Mouse (Mus musculus) hindbrain, embryonic 15.5 days (tissue): ENCODE measurements at regions not wholly inside any gene's neighbourhood (a gene's known extent, or its start where the extent isn't known, plus 50 kb on each side); places are given as distances from the start of the nearest gene placed in this dataset.

ENCODE experiments used
- ATAC-seq: fragments of 200-750 bp; cut with Nextera tagmentation; 2 replicates; pipeline ENCODE4 v1.8.0; 2017; ENCODE audit warnings: low read depth, moderate number of reproducible peaks, moderate TSS enrichment; ENCODE audit not compliant: low FRiP score
- H3K27ac ChIP-seq: fragments of 300-500 bp; sonication (generic); replicated peaks from 2 replicates; pipeline ENCODE4 v1.5.1; 2015; ENCODE audit warnings: mild to moderate bottlenecking, inconsistent platforms
- H3K27me3 ChIP-seq: fragments of 300-500 bp; sonication (generic); 2 replicates; pipeline ENCODE4 v1.6.1; 2015; ENCODE audit warnings: control low read depth, inconsistent platforms
- H3K36me3 ChIP-seq: fragments of 300-500 bp; sonication (generic); 2 replicates; pipeline ENCODE4 v1.6.1; 2015; ENCODE audit warnings: control low read depth, inconsistent platforms
- H3K4me1 ChIP-seq: fragments of 300-500 bp; sonication (generic); replicated peaks from 2 replicates; pipeline ENCODE4 v1.6.1; 2015; ENCODE audit warnings: control low read depth, inconsistent platforms
- H3K4me2 ChIP-seq: fragments of 300-500 bp; sonication (generic); 2 replicates; pipeline ENCODE4 v1.6.1; 2015; ENCODE audit warnings: moderate library complexity, mild to moderate bottlenecking, inconsistent platforms
- H3K4me3 ChIP-seq: fragments of 300-500 bp; sonication (generic); 2 replicates; pipeline ENCODE4 v1.5.1; 2015; ENCODE audit warnings: mild to moderate bottlenecking, inconsistent platforms
- H3K9ac ChIP-seq: fragments of 300-500 bp; sonication (generic); 2 replicates; pipeline ENCODE4 v1.6.1; 2015; ENCODE audit warnings: inconsistent platforms
- H3K9me3 ChIP-seq: fragments of 300-500 bp; sonication (generic); 2 replicates; pipeline ENCODE4 v1.6.1; 2016; ENCODE audit warnings: control low read depth, inconsistent platforms
- WGBS: fragments of 180-500 bp; shearing (Covaris S2); methylation state at CpG from one replicate; pipeline ENCODE4 v1.1.7; 2015; 5-methylcytosine and 5-hydroxymethylcytosine counted together

DNA sequence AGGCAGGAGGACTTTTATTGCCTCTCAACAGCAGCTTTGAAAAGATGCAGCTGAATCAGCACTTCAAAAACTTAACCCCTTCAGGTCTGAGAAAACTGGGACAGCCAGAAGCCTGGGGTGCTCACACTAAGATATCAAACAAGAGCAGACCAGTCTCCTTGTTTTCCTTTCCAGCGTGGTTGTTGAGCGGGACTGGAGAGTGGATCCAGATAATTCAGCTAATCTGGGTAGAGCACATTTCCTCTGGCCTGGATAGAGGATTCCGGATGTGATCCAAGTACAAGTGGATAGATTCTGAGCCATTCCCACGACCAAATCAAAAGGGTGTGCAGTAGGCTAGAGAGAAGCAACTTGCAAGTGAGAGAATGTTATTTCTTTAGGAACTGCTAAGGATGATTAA, 68.7 kb upstream of the Pum3 start:
- WGBS: 83% methylated on average over 4 of the region's 4 CpGs
- Histone ChIP-seq H3K4me1 (no peaks in the 10 kb centered on the region), H3K4me3 (no peak overlapping the region), H3K4me2 (no peak overlapping the region), H3K27ac (no peak overlapping the region), H3K9ac (no peak overlapping the region), H3K9me3 (no peaks in the 10 kb centered on the region), H3K27me3 (no peaks in the 10 kb centered on the region), H3K36me3 (no peaks in the 10 kb centered on the region)
- no peak for ATAC-seq

DNA sequence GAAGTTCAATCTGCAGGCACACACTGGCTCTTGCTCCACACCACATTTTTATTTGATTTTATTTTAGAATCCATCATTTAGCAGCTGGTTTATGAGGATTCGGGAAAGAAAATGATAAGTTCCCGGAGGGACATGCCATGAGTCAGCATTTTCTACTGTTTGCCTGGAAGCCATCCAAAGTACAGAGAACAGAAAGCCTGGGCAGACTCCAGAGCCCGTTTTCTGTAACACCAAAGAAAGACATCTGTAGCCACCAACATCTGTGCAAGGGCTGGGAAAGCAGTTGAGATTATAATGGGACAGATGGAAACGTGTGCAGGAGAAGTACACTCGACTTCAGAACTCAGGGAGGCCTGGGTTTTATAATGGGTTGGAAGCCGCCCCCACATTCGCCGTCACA, 62.8 kb upstream of the Pum3 start:
- no peaks in the 10 kb centered on the region for H3K27me3 ChIP-seq
- H3K9me3 ChIP-seq: no peaks in the 10 kb centered on the region
- 90% methylated on average over 8 of the region's 8 CpGs for WGBS
- H3K4me2 ChIP-seq: no peak overlapping the region
- H3K36me3 ChIP-seq: no peaks in the 10 kb centered on the region
- no peak overlapping the region for H3K27ac ChIP-seq
- ATAC-seq: no peak
- no peaks in the 10 kb centered on the region for H3K4me1 ChIP-seq
- no peak overlapping the region for H3K9ac ChIP-seq
- no peak overlapping the region for H3K4me3 ChIP-seq

DNA sequence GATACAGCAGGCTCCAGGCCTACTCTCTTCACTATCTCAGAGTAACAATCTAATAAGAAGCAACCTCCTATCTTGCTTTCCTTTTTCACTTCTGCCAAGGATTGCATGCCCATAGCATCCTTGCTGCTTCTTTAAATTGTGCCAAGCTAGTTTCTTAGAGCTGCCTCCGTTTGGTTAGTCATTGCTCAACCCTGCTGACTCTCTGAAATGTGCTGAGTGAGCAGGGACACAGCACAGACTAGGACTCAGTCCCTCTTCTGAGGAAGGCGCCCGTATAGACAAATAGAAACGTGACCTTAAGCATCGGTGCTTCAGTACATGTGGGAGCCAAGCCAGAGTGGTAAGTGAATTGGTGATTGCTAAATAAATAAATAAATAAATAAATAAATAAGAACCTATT, 62.2 kb upstream of the Pum3 start:
- Histone ChIP-seq H3K9ac (no peak overlapping the region), H3K4me1 (no peaks in the 10 kb centered on the region), H3K27me3 (no peaks in the 10 kb centered on the region), H3K9me3 (no peaks in the 10 kb centered on the region), H3K4me2 (no peak overlapping the region), H3K36me3 (no peaks in the 10 kb centered on the region), H3K27ac (no peak overlapping the region), H3K4me3 (no peak overlapping the region)
- ATAC-seq: no peak
- 93% methylated on average over 5 of the region's 5 CpGs for WGBS

DNA sequence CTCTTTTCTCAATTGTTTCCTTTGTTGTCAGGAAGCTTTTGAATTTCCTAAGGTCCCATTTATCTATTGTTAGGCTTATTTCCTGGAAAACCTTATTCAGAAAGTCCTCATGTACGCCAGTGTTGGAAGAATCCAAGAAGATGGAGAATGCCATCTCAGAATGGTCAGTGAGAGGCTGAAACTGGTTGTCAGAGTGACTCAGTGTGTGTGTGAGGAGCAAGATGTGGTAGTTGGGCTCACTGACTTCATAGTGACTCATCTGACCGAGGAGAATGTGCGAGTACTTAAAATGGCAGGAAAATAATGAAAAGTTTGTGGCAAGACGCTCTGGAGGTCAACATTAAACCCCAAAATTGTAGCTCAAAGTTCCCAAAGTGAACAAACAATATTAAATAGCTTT, 59.4 kb upstream of the Pum3 start:
- Histone ChIP-seq H3K4me2 (no peak overlapping the region), H3K27me3 (no peaks in the 10 kb centered on the region), H3K27ac (no peak overlapping the region), H3K9ac (no peak overlapping the region), H3K4me1 (no peaks in the 10 kb centered on the region), H3K9me3 (no peaks in the 10 kb centered on the region), H3K4me3 (no peak overlapping the region), H3K36me3 (no peaks in the 10 kb centered on the region)
- ATAC-seq: no peak
- WGBS: 79% methylated on average over 4 of the region's 4 CpGs
